Mouse (Mus musculus) forebrain, embryonic 10.5 days (tissue): ENCODE results near the gene Sgk2. TPM values are rescaled to one million over a fixed set of nuclear protein-coding genes. Genes with fewer than 3 reads are reported as not detected.

ENCODE experiments used
- polyA plus RNA-seq: library from polyadenylated mRNA; unstranded; fragments of >200 nt; fragmentation: Nextera tagmentation; extraction: Ambion mirVana; gene quantifications from 2 replicates; pipeline ENCODE4 v1.2.1, GENCODE M21; 2016

Sgk2 gene
- polyA plus RNA-seq, 1 experiment from 2014 or later, result not detected

Other genes with a start within 250 kb of the Sgk2 start
- 291 and 302 TPM in 2 replicates for gene Srsf6, start 55.8 kb upstream of the Sgk2 start, polyA plus RNA-seq
- gene L3mbtl1, start 43.9 kb upstream of the Sgk2 start, polyA plus RNA-seq, result 0.11 and 0.33 TPM in 2 replicates
- 50.0 and 52.2 TPM in 2 replicates for gene Ift52, start 30.0 kb downstream of the Sgk2 start, polyA plus RNA-seq
- 63.7 and 65.1 TPM in 2 replicates for gene Mybl2, start 67.4 kb downstream of the Sgk2 start, polyA plus RNA-seq
- not detected in 2 replicates for gene Gtsf1l, start 100.5 kb downstream of the Sgk2 start, polyA plus RNA-seq
- gene Tox2, start 215.8 kb downstream of the Sgk2 start, polyA plus RNA-seq, result 26.6 and 37.1 TPM in 2 replicates